Mouse (Mus musculus): ENCODE results near the gene Prnp. TPM values are rescaled to one million over a fixed set of nuclear protein-coding genes. Genes with fewer than 3 reads are reported as not detected.

Prnp gene
- polyA plus RNA-seq, 1 experiment from 2014 or later, result 47.0 TPM

GRCm38 (mm10) chr2:131952456-131952855, 42.7 kb downstream of the Prnp start:
- WGBS, result 51% methylated on average over 2 of the region's 2 CpGs
- H3K4me3 ChIP-seq, result no peak overlapping the region
- ATAC-seq (ENCODE audit: insufficient number of reproducible peaks, insufficient read depth, low FRiP score, low TSS enrichment), result no peak
- H3K27me3 ChIP-seq, result peaks cover 45% of the 10 kb centered on the region
- 0 out of 2 replicates have a peak overlapping the region, but pooled peaks have one; percentile 33 for H3K4me2 ChIP-seq (replicated peaks)
- no peak overlapping the region for H3K9ac ChIP-seq
- no peaks in the 10 kb centered on the region for H3K36me3 ChIP-seq
- H3K4me1 ChIP-seq, result peaks cover 9% of the 10 kb centered on the region; the same call in 1 of the 2 replicates
- H3K27ac ChIP-seq, result no peak overlapping the region
- no peaks in the 10 kb centered on the region for H3K9me3 ChIP-seq

- H3K9me3 ChIP-seq, result no peaks in the 10 kb centered on the region
- peaks cover 45% of the 10 kb centered on the region for H3K27me3 ChIP-seq
- no peaks in the 10 kb centered on the region for H3K36me3 ChIP-seq
- H3K4me1 ChIP-seq, result peaks cover 9% of the 10 kb centered on the region; the same call in 1 of the 2 replicates
- ATAC-seq (ENCODE audit: insufficient number of reproducible peaks, insufficient read depth, low FRiP score, low TSS enrichment), result no peak
- no peak overlapping the region for H3K9ac ChIP-seq
- H3K4me2 ChIP-seq (replicated peaks), result peak overlapping the region; percentile 33
- peak overlapping the region; percentile 12; the same call in 1 of the 2 replicates for H3K4me3 ChIP-seq
- H3K27ac ChIP-seq, result no peak overlapping the region
- 21% methylated on average over 29 of the region's 29 CpGs for whole genome bisulfite sequencing
These were observed 43.3 kb downstream of the Prnp start for GRCm38 (mm10) chr2:131952961-131953538.

GRCm38 (mm10) chr2:131953711-131954110, 44.0 kb downstream of the Prnp start:
- Histone ChIP-seq H3K9ac (no peak overlapping the region), H3K9me3 (no peaks in the 10 kb centered on the region), H3K27me3 (peaks cover 45% of the 10 kb centered on the region), H3K27ac (no peak overlapping the region), H3K4me1 (peaks cover 9% of the 10 kb centered on the region; the same call in 1 of the 2 replicates), H3K4me3 (no peak overlapping the region), H3K4me2 (replicated peaks) (peak overlapping the region; percentile 33; the same call in 1 of the 2 replicates), H3K36me3 (no peaks in the 10 kb centered on the region)
- ATAC-seq (ENCODE audit: insufficient number of reproducible peaks, insufficient read depth, low FRiP score, low TSS enrichment), result no peak
- WGBS, result 83% methylated on average over 4 of the region's 4 CpGs

GRCm38 (mm10) chr2:131954835-131955234, 45.1 kb downstream of the Prnp start:
- Histone ChIP-seq H3K4me3 (peak overlapping the region; percentile 25; the same call in 1 of the 2 replicates), H3K27me3 (peaks cover 45% of the 10 kb centered on the region), H3K4me2 (replicated peaks) (peak overlapping the region; percentile 48), H3K36me3 (no peaks in the 10 kb centered on the region), H3K9ac (no peak overlapping the region), H3K4me1 (peaks cover 5% of the 10 kb centered on the region; the same call in 1 of the 2 replicates), H3K9me3 (no peaks in the 10 kb centered on the region), H3K27ac (no peak overlapping the region)
- WGBS, result 60% methylated on average over 9 of the region's 9 CpGs
- ATAC-seq (ENCODE audit: insufficient number of reproducible peaks, insufficient read depth, low FRiP score, low TSS enrichment), result no peak

- ATAC-seq (ENCODE audit: insufficient number of reproducible peaks, insufficient read depth, low FRiP score, low TSS enrichment), result no peak
- Histone ChIP-seq H3K27ac (no peak overlapping the region), H3K27me3 (peaks cover 45% of the 10 kb centered on the region), H3K4me2 (replicated peaks) (peak overlapping the region; percentile 48), H3K9ac (no peak overlapping the region), H3K4me3 (peak overlapping the region; percentile 25), H3K36me3 (no peaks in the 10 kb centered on the region), H3K9me3 (no peaks in the 10 kb centered on the region), H3K4me1 (peaks cover 5% of the 10 kb centered on the region; the same call in 1 of the 2 replicates)
- WGBS, result 3% methylated on average over 17 of the region's 17 CpGs
These were observed 45.5 kb downstream of the Prnp start for GRCm38 (mm10) chr2:131955264-131955663.

GRCm38 (mm10) chr2:131956336-131957256, 46.9 kb downstream of the Prnp start:
- WGBS, result 82% methylated on average over 7 of the region's 7 CpGs
- H3K4me2 ChIP-seq (replicated peaks), result no peak overlapping the region

GRCm38 (mm10) chr2:131957731-131958222, 48.0 kb downstream of the Prnp start:
- H3K9ac ChIP-seq, result no peak overlapping the region
- WGBS, result 48% methylated on average over 9 of the region's 9 CpGs

More at GRCm38 (mm10) chr2:131956336-131957256, 46.9 kb downstream of the Prnp start:
- H3K36me3 ChIP-seq, result no peaks in the 10 kb centered on the region
- no peaks in the 10 kb centered on the region for H3K9me3 ChIP-seq
- H3K27ac ChIP-seq, result no peak overlapping the region
- H3K4me3 ChIP-seq, result no peak overlapping the region
- ATAC-seq (ENCODE audit: insufficient number of reproducible peaks, insufficient read depth, low FRiP score, low TSS enrichment), result no peak
- no peak overlapping the region for H3K9ac ChIP-seq
- peaks cover 5% of the 10 kb centered on the region; the same call in 1 of the 2 replicates for H3K4me1 ChIP-seq
- peaks cover 39% of the 10 kb centered on the region for H3K27me3 ChIP-seq

GRCm38 (mm10) chr2:131961671-131962070, 51.9 kb downstream of the Prnp start:
- Histone ChIP-seq H3K4me3 (no peak overlapping the region), H3K27me3 (0 out of 2 replicates have a peak, but pooled peaks cover 2% of the 10 kb centered on the region), H3K9me3 (no peaks in the 10 kb centered on the region), H3K27ac (no peak overlapping the region), H3K9ac (no peak overlapping the region), H3K4me1 (no peaks in the 10 kb centered on the region), H3K4me2 (replicated peaks) (no peak overlapping the region), H3K36me3 (no peaks in the 10 kb centered on the region)
- ATAC-seq (ENCODE audit: insufficient number of reproducible peaks, insufficient read depth, low FRiP score, low TSS enrichment), result no peak
- WGBS, result 75% methylated on average over 2 of the region's 2 CpGs

More at GRCm38 (mm10) chr2:131957731-131958222, 48.0 kb downstream of the Prnp start:
- H3K9me3 ChIP-seq, result no peaks in the 10 kb centered on the region
- no peak overlapping the region for H3K4me3 ChIP-seq
- H3K27ac ChIP-seq, result no peak overlapping the region
- H3K4me2 ChIP-seq (replicated peaks), result no peak overlapping the region
- peaks cover 28% of the 10 kb centered on the region for H3K27me3 ChIP-seq
- peaks cover 5% of the 10 kb centered on the region; the same call in 1 of the 2 replicates for H3K4me1 ChIP-seq
- no peaks in the 10 kb centered on the region for H3K36me3 ChIP-seq
- no peak for ATAC-seq (ENCODE audit: insufficient number of reproducible peaks, insufficient read depth, low FRiP score, low TSS enrichment)

GRCm38 (mm10) chr2:131970597-131970996, 60.9 kb downstream of the Prnp start:
- WGBS, result 94% methylated on average over 2 of the region's 2 CpGs

GRCm38 (mm10) chr2:131971098-131971497, 61.4 kb downstream of the Prnp start:
- Histone ChIP-seq H3K4me1 (no peaks in the 10 kb centered on the region), H3K9ac (no peak overlapping the region), H3K27ac (no peak overlapping the region), H3K9me3 (no peaks in the 10 kb centered on the region), H3K4me2 (replicated peaks) (no peak overlapping the region), H3K36me3 (no peaks in the 10 kb centered on the region), H3K27me3 (no peaks in the 10 kb centered on the region), H3K4me3 (no peak overlapping the region)
- ATAC-seq (ENCODE audit: insufficient number of reproducible peaks, insufficient read depth, low FRiP score, low TSS enrichment), result no peak
- WGBS, result 83% methylated on average over 4 of the region's 4 CpGs

More at GRCm38 (mm10) chr2:131970597-131970996, 60.9 kb downstream of the Prnp start:
- H3K4me3 ChIP-seq, result no peak overlapping the region
- H3K27me3 ChIP-seq, result no peaks in the 10 kb centered on the region
- H3K9me3 ChIP-seq, result no peaks in the 10 kb centered on the region
- no peak overlapping the region for H3K4me2 ChIP-seq (replicated peaks)
- H3K4me1 ChIP-seq, result no peaks in the 10 kb centered on the region
- no peak overlapping the region for H3K27ac ChIP-seq
- ATAC-seq (ENCODE audit: insufficient number of reproducible peaks, insufficient read depth, low FRiP score, low TSS enrichment), result no peak
- H3K9ac ChIP-seq, result no peak overlapping the region
- no peaks in the 10 kb centered on the region for H3K36me3 ChIP-seq

- Histone ChIP-seq H3K4me1 (no peaks in the 10 kb centered on the region), H3K9me3 (peaks cover 8% of the 10 kb centered on the region; the same call in 1 of the 2 replicates), H3K4me2 (replicated peaks) (no peak overlapping the region), H3K4me3 (no peak overlapping the region), H3K9ac (no peak overlapping the region), H3K36me3 (no peaks in the 10 kb centered on the region), H3K27ac (no peak overlapping the region), H3K27me3 (no peaks in the 10 kb centered on the region)
- WGBS, result 83% methylated on average over 3 of the region's 3 CpGs
- no peak for ATAC-seq (ENCODE audit: insufficient number of reproducible peaks, insufficient read depth, low FRiP score, low TSS enrichment)
These were observed 66.9 kb downstream of the Prnp start for GRCm38 (mm10) chr2:131976663-131977062.
